Mouse (Mus musculus) heart, embryonic 12.5 days (tissue): ENCODE results near the gene Kcmf1. TPM values are rescaled to one million over a fixed set of nuclear protein-coding genes. Genes with fewer than 3 reads are reported as not detected.
"Not testable (repeated sequence)": the region's sequence is repeated elsewhere in the genome, so short reads cannot be mapped to it uniquely, and the experiment has no call there.

Source experiments
- ATAC-seq: fragments of 200-750 bp; cut with Nextera tagmentation; 2 replicates; pipeline ENCODE4 v1.8.0; 2017; ENCODE audit warnings: moderate TSS enrichment, moderate library complexity; ENCODE audit not compliant: insufficient number of reproducible peaks, low FRiP score
- H3K27ac ChIP-seq: fragments of 300-500 bp; sonication (generic); 2 replicates; pipeline ENCODE4 v1.5.1; 2016; ENCODE audit warnings: mild to moderate bottlenecking, moderate library complexity; ENCODE audit not compliant: poor library complexity, severe bottlenecking
- H3K27me3 ChIP-seq: fragments of 300-500 bp; sonication (generic); replicated peaks from 2 replicates; pipeline ENCODE4 v1.6.1; 2016; ENCODE audit warnings: mild to moderate bottlenecking, moderate library complexity
- H3K36me3 ChIP-seq: fragments of 300-500 bp; sonication (generic); 2 replicates; pipeline ENCODE4 v1.6.1; 2016; ENCODE audit warnings: mild to moderate bottlenecking, moderate library complexity
- H3K4me1 ChIP-seq: fragments of 300-500 bp; sonication (generic); replicated peaks from 2 replicates; pipeline ENCODE4 v1.6.1; 2016; ENCODE audit warnings: mild to moderate bottlenecking
- H3K4me2 ChIP-seq: fragments of 300-500 bp; sonication (generic); 2 replicates; pipeline ENCODE4 v1.6.1; 2016; ENCODE audit warnings: mild to moderate bottlenecking, moderate library complexity
- H3K4me3 ChIP-seq: fragments of 300-500 bp; sonication (generic); 2 replicates; pipeline ENCODE4 v1.5.1; 2016; ENCODE audit warnings: mild to moderate bottlenecking
- H3K9ac ChIP-seq: fragments of 300-500 bp; sonication (generic); 2 replicates; pipeline ENCODE4 v1.6.1; 2016; ENCODE audit warnings: mild to moderate bottlenecking, moderate library complexity
- H3K9me3 ChIP-seq: fragments of 300-500 bp; sonication (generic); replicated peaks from 2 replicates; pipeline ENCODE4 v1.6.1; 2016; ENCODE audit warnings: mild to moderate bottlenecking, moderate library complexity
- WGBS: fragments of 180-500 bp; shearing (Covaris S2); methylation state at CpG from one replicate; pipeline ENCODE4 v1.1.7; 2016; 5-methylcytosine and 5-hydroxymethylcytosine counted together
- polyA plus RNA-seq: library from polyadenylated mRNA; unstranded; fragments of >200 nt; fragmentation: Nextera tagmentation; extraction: Ambion mirVana; gene quantifications from 2 replicates; pipeline ENCODE4 v1.2.1, GENCODE M21; 2016

The Kcmf1 gene
- polyA plus RNA-seq, 1 experiment from 2014 or later = 50.8 TPM

GRCm38 (mm10) chr6:72841986-72842502 lies 57.7 kb downstream of the Kcmf1 start:
- peaks cover 69% of the 10 kb centered on the region for H3K36me3 ChIP-seq
- no peak for ATAC-seq
- no peak overlapping the region for H3K4me3 ChIP-seq
- no peak overlapping the region for H3K9ac ChIP-seq
- WGBS = 86% methylated on average over 7 of the region's 7 CpGs
- no peak overlapping the region for H3K27ac ChIP-seq
- no peaks in the 10 kb centered on the region; the same call in 1 of the 2 replicates for H3K4me1 ChIP-seq
- no peaks in the 10 kb centered on the region for H3K9me3 ChIP-seq
- no peak overlapping the region for H3K4me2 ChIP-seq
- no peaks in the 10 kb centered on the region for H3K27me3 ChIP-seq

- Histone ChIP-seq H3K27me3 (no peaks in the 10 kb centered on the region), H3K4me3 (no peak overlapping the region), H3K4me2 (no peak overlapping the region), H3K9ac (no peak overlapping the region), H3K4me1 (peaks cover 4% of the 10 kb centered on the region; the same call in 1 of the 2 replicates), H3K27ac (no peak overlapping the region), H3K9me3 (no peaks in the 10 kb centered on the region), H3K36me3 (peaks cover 64% of the 10 kb centered on the region)
- ATAC-seq = no peak
- 89% methylated on average over 13 of the region's 13 CpGs for WGBS
Measured at GRCm38 (mm10) chr6:72840867-72841780, 58.7 kb downstream of the Kcmf1 start.

GRCm38 (mm10) chr6:72837756-72838155 lies 62.0 kb downstream of the Kcmf1 start:
- no peaks in the 10 kb centered on the region for H3K27me3 ChIP-seq
- no peak for ATAC-seq
- no peak overlapping the region for H3K4me2 ChIP-seq
- no peak overlapping the region for H3K4me3 ChIP-seq
- H3K4me1 ChIP-seq = peaks cover 4% of the 10 kb centered on the region; the same call in 1 of the 2 replicates
- H3K9ac ChIP-seq = no peak overlapping the region
- H3K27ac ChIP-seq = no peak overlapping the region
- 86% methylated on average over 4 of the region's 4 CpGs for WGBS
- H3K9me3 ChIP-seq = no peaks in the 10 kb centered on the region
- H3K36me3 ChIP-seq = peaks cover 33% of the 10 kb centered on the region

- Histone ChIP-seq H3K4me1 (peaks cover 4% of the 10 kb centered on the region; the same call in 1 of the 2 replicates), H3K27ac (no peak overlapping the region), H3K4me2 (no peak overlapping the region), H3K27me3 (no peaks in the 10 kb centered on the region), H3K4me3 (no peak overlapping the region), H3K9me3 (no peaks in the 10 kb centered on the region), H3K9ac (no peak overlapping the region), H3K36me3 (peaks cover 6% of the 10 kb centered on the region)
- no peak for ATAC-seq
- 68% methylated on average over 4 of the region's 4 CpGs for WGBS
Measured at GRCm38 (mm10) chr6:72834518-72834917, 65.3 kb downstream of the Kcmf1 start.

- Histone ChIP-seq H3K4me3 (no peak overlapping the region), H3K4me2 (no peak overlapping the region), H3K9me3 (0 out of 2 replicates have a peak, but pooled peaks cover 5% of the 10 kb centered on the region), H3K27me3 (no peaks in the 10 kb centered on the region), H3K36me3 (0 out of 2 replicates have a peak, but pooled peaks cover 4% of the 10 kb centered on the region), H3K9ac (no peak overlapping the region), H3K27ac (no peak overlapping the region), H3K4me1 (0 out of 2 replicates have a peak, but pooled peaks cover 4% of the 10 kb centered on the region)
- 47% methylated on average over 3 of the region's 3 CpGs for WGBS
- no peak for ATAC-seq
Measured at GRCm38 (mm10) chr6:72831858-72832257, 67.9 kb downstream of the Kcmf1 start.

- Histone ChIP-seq H3K27me3 (no peaks in the 10 kb centered on the region; the same call in 1 of the 2 replicates), H3K4me3 (no peak overlapping the region)
- ATAC-seq = no peak
Measured at GRCm38 (mm10) chr6:72831276-72831675, 68.5 kb downstream of the Kcmf1 start.

GRCm38 (mm10) chr6:72828857-72829256 lies 70.9 kb downstream of the Kcmf1 start:
- Histone ChIP-seq H3K36me3 (no peaks in the 10 kb centered on the region), H3K9ac (no peak overlapping the region), H3K4me1 (peaks cover 12% of the 10 kb centered on the region), H3K27ac (no peak overlapping the region), H3K27me3 (no peaks in the 10 kb centered on the region; the same call in 1 of the 2 replicates), H3K4me2 (no peak overlapping the region), H3K4me3 (no peak overlapping the region), H3K9me3 (0 out of 2 replicates have a peak, but pooled peaks cover 5% of the 10 kb centered on the region)
- WGBS = 76% methylated on average over 3 of the region's 3 CpGs
- ATAC-seq = no peak

More at GRCm38 (mm10) chr6:72831276-72831675, 68.5 kb downstream of the Kcmf1 start:
- 29% methylated on average over 3 of the region's 3 CpGs for WGBS
- no peaks in the 10 kb centered on the region for H3K36me3 ChIP-seq
- no peak overlapping the region for H3K27ac ChIP-seq
- no peak overlapping the region for H3K4me2 ChIP-seq
- 0 out of 2 replicates have a peak, but pooled peaks cover 5% of the 10 kb centered on the region for H3K9me3 ChIP-seq
- H3K9ac ChIP-seq = no peak overlapping the region
- 0 out of 2 replicates have a peak, but pooled peaks cover under 1% of the 10 kb centered on the region for H3K4me1 ChIP-seq

GRCm38 (mm10) chr6:72828037-72828436 lies 71.7 kb downstream of the Kcmf1 start:
- H3K4me2 ChIP-seq = peak overlapping the region; percentile 40

GRCm38 (mm10) chr6:72825762-72826161 lies 74.0 kb downstream of the Kcmf1 start:
- 0 out of 2 replicates have a peak overlapping the region, but pooled peaks have one; percentile 45 for H3K4me3 ChIP-seq
- H3K9ac ChIP-seq = peak overlapping the region; percentile 69; the same call in 1 of the 2 replicates
- no peaks in the 10 kb centered on the region; the same call in 1 of the 2 replicates for H3K27me3 ChIP-seq
- no peak overlapping the region for H3K27ac ChIP-seq
- no peak for ATAC-seq
- H3K9me3 ChIP-seq = 0 out of 2 replicates have a peak, but pooled peaks cover 5% of the 10 kb centered on the region
- H3K36me3 ChIP-seq = no peaks in the 10 kb centered on the region
- H3K4me1 ChIP-seq = peaks cover 12% of the 10 kb centered on the region
- H3K4me2 ChIP-seq = peak overlapping the region; percentile 83
- 45% methylated on average over 9 of the region's 9 CpGs for WGBS

More at GRCm38 (mm10) chr6:72828037-72828436, 71.7 kb downstream of the Kcmf1 start:
- H3K9ac ChIP-seq, ATAC-seq, H3K9me3 ChIP-seq, H3K4me3 ChIP-seq, H3K27ac ChIP-seq, H3K36me3 ChIP-seq, H3K27me3 ChIP-seq: not testable (repeated sequence)
- H3K4me1 ChIP-seq = peaks cover 12% of the 10 kb centered on the region
- WGBS = 8% methylated on average over 9 of the region's 9 CpGs

GRCm38 (mm10) chr6:72824971-72825737 lies 74.6 kb downstream of the Kcmf1 start:
- H3K9ac ChIP-seq = peak overlapping the region; percentile 69
- H3K27me3 ChIP-seq = no peaks in the 10 kb centered on the region; the same call in 1 of the 2 replicates
- H3K4me1 ChIP-seq = peaks cover 12% of the 10 kb centered on the region
- no peaks in the 10 kb centered on the region for H3K36me3 ChIP-seq
- 0 out of 2 replicates have a peak, but pooled peaks cover 5% of the 10 kb centered on the region for H3K9me3 ChIP-seq
- peak overlapping the region; percentile 83 for H3K4me2 ChIP-seq
- ATAC-seq = peak; percentile 37; the same call in 1 of the 2 replicates
- 5% methylated on average over 26 of the region's 26 CpGs for WGBS
- H3K27ac ChIP-seq = peak overlapping the region; percentile 66
- peak overlapping the region; percentile 45 for H3K4me3 ChIP-seq
